Mouse (Mus musculus): ENCODE measurements at regions not wholly inside any gene's neighbourhood (a gene's known extent, or its start where the extent isn't known, plus 50 kb on each side); places are given as distances from the start of the nearest gene placed in this dataset.

GRCm38 (mm10) chr14:62058100-62058499 lies 234.3 kb upstream of the Rnaseh2b start:
- no peak for DNase-seq (ENCODE audit: low spot score)

GRCm38 (mm10) chr14:62071140-62071539 lies 221.2 kb upstream of the Rnaseh2b start:
- DNase-seq (ENCODE audit: low spot score), result no peak

GRCm38 (mm10) chr14:62084047-62084446 lies 208.3 kb upstream of the Rnaseh2b start:
- DNase-seq (ENCODE audit: low spot score), result no peak

- DNase-seq (ENCODE audit: low spot score), result no peak
Measured at GRCm38 (mm10) chr14:62088174-62088573, 204.2 kb upstream of the Rnaseh2b start.

- no peak for DNase-seq (ENCODE audit: low spot score)
Measured at GRCm38 (mm10) chr14:62117532-62117931, 174.9 kb upstream of the Rnaseh2b start.

- no peak for DNase-seq (ENCODE audit: low spot score)
Measured at GRCm38 (mm10) chr14:62118542-62118953, 173.8 kb upstream of the Rnaseh2b start.

GRCm38 (mm10) chr14:62128918-62129317 lies 163.5 kb upstream of the Rnaseh2b start:
- no peak for DNase-seq (ENCODE audit: low spot score)

- DNase-seq (ENCODE audit: low spot score), result no peak
Measured at GRCm38 (mm10) chr14:62132353-62132816, 160.0 kb upstream of the Rnaseh2b start.

GRCm38 (mm10) chr14:62137981-62138380 lies 154.4 kb upstream of the Rnaseh2b start:
- DNase-seq (ENCODE audit: low spot score), result no peak

- DNase-seq (ENCODE audit: low spot score), result no peak
Measured at GRCm38 (mm10) chr14:62144385-62145030, 147.9 kb upstream of the Rnaseh2b start.

GRCm38 (mm10) chr14:62157038-62157716 lies 135.2 kb upstream of the Rnaseh2b start:
- DNase-seq (ENCODE audit: low spot score), result no peak

GRCm38 (mm10) chr14:62159690-62160089 lies 132.7 kb upstream of the Rnaseh2b start:
- no peak for DNase-seq (ENCODE audit: low spot score)

- DNase-seq (ENCODE audit: low spot score), result no peak
Measured at GRCm38 (mm10) chr14:62163120-62163796, 129.1 kb upstream of the Rnaseh2b start.

GRCm38 (mm10) chr14:62164918-62165317 lies 127.5 kb upstream of the Rnaseh2b start:
- no peak for DNase-seq (ENCODE audit: low spot score)

- no peak for DNase-seq (ENCODE audit: low spot score)
Measured at GRCm38 (mm10) chr14:62166006-62166405, 126.4 kb upstream of the Rnaseh2b start.

GRCm38 (mm10) chr14:62166596-62166995 lies 125.8 kb upstream of the Rnaseh2b start:
- no peak for DNase-seq (ENCODE audit: low spot score)

GRCm38 (mm10) chr14:62167090-62167489 lies 125.3 kb upstream of the Rnaseh2b start:
- no peak for DNase-seq (ENCODE audit: low spot score)

GRCm38 (mm10) chr14:62168711-62169110 lies 123.7 kb upstream of the Rnaseh2b start:
- no peak for DNase-seq (ENCODE audit: low spot score)

- DNase-seq (ENCODE audit: low spot score), result no peak
Measured at GRCm38 (mm10) chr14:62170385-62170784, 122.0 kb upstream of the Rnaseh2b start.

- DNase-seq (ENCODE audit: low spot score), result no peak
Measured at GRCm38 (mm10) chr14:62171256-62172047, 120.9 kb upstream of the Rnaseh2b start.

- no peak for DNase-seq (ENCODE audit: low spot score)
Measured at GRCm38 (mm10) chr14:62173835-62174530, 118.4 kb upstream of the Rnaseh2b start.

All from urinary bladder, adult 2 months (tissue).